Mouse (Mus musculus) induced T-regulatory cell, adult 2 months (primary cell): ENCODE data around the gene Cacnb1.

Experiments used
- DNase-seq: peaks from one replicate; pipeline ENCODE4 v3.0.0-alpha.2; 2012; ENCODE audit warnings: low read depth

The Cacnb1 gene

DNA sequence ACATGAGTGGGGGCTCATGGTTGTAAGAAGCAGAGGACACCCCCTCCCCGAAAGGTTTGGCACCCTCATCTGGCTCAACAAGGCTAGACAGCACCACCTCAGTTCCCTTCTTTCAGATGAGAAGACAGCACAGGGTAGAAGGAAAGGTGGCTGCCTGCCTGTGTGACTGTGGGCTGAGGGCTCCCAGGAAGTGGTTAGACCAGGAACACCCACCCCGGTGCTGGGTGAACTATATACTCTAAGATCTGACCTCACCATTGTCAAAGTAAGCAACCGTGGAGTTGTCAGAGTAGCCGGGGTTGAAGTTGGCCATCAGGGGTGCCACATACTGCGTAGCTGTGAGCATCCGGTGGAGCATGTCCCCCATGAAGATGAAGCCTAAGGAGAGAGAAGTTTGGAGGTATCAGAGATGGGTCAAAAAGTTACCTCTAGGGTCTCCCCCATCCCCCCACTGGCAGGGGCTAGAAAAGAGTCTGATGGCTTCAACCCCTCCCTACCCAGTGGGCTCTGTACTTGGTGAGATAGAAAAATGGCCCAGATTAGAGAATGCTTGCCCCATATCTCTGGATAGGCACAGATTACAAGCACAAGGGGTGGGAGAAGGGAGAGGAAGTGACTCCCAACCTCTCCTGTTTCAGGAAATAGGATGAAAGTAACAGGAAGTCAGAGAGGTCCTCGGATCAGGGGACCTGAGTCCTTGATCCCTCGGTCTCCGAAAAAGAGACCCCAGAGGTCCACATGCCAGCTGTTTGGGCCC, 67.5 kb downstream of the Cacnb1 start:
- peak; percentile 86 for DNase-seq

DNA sequence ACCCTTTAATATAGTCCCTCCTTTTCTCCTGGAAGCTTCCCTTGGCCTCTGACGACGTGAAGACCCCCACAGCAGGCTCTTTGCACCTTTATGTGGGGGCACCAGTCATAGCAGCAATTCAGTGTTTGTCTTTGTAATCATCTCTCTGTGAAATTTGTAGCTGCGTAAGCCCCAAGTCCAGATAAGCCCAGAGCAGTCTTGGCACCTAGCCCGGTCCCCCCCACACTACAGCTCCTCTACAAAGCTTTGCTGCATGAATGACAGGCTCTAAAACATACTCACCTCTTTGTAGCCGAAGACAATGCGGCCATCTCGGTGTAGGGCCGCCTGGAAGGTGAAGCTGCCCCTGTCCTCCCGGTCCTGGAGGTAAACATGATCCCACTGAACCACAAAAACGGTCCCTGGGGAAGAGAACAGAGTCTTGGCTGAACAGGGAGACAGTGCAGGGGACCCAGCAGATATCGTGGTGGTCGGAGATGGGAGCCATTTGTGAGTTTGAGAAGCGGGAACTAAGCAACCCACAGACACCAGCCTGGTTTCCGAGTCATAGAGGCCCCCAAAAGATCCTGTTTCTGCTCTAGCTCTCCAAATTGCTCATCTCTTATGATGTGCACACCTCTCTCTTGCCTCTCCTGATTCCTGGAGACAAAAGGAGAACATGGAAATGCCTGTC, 68.2 kb downstream of the Cacnb1 start:
- DNase-seq, result peak; percentile 53

DNA sequence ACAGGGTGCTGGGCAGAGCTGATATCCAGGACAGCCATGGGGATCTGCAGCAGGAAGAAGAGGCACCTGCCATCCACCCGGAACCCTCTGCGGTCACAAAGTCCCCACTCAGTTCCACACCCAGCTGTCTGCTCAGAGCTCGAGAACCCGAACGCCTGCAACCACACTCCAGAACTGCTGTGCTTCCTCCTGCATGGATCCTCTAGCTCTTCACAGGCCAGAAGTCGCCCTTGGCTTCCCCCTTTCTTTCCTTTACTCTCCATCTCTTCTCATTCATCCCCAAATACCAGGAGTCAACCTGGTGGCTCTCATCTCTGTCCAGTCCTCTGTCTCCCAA, 68.9 kb downstream of the Cacnb1 start:
- DNase-seq, result peak; percentile 59

DNA sequence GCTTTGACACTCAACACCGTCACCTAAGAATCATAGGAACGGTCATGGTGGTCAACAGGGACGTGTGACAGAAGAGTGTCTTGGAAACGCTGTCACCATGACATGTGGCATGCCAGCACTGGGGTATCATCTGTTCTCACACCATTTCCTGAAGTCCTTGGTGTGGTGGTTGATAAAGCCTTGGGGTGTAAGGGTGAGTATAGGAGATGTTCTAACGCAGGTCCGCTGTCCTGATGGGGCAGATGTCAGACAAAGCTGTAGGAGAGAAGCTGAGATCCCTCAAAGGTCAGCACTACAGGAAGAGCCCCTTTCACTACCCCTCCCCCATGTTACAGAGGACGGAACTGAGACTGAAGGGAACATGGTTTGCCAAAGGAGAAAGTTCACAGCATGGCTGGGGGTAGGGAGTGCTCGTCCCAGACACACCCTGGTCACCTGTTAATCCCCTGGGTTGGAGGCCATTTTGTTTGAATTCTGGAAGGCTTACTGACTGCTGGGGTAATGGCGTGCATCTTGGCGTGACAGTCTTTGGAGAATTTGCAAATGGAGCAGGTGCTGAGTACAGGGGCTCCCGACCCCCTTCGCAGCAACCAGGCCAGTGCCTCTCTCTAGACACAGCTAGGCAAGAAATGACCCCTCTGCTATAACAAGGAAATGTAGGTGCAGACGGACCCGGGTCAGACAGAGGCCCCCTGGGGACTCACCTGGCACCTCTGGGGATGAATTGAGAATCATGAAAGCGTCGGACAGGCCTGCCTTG, 69.5 kb downstream of the Cacnb1 start:
- DNase-seq, result peak; percentile 55

DNA sequence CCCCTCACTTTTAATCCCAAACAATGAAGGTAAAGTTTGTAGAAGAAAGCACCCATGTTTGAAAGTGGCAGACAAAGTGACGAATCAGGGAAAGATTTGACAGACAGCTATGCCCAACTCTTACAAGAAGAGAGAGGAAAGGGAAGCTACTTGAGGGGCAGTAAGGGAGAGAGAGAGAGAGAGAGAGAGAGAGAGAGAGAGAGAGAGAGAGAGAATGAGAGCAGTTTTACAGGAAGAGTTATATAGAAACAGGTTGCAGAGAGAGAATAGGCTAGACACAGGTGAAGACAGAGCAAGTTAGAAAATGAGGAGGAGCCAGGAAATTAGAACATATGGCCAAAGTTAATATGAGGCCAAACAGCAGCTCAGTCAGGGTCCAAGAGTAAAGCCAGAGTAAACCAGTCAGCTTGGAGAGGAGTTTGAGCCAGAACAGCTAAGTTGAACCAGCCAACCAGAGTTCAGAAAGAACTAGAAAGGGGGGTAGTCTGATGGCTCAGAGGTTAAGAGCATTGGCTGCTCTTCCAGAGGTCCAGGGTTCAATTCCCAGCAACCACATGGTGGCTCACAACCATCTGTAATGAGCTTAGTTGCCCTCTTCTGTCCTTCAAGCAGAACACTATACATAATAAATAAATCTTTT, 70.3 kb downstream of the Cacnb1 start:
- DNase-seq, result peak; percentile 30
